Mouse (Mus musculus): ENCODE measurements around the gene Prdm16. TPM values are rescaled to one million over a fixed set of nuclear protein-coding genes. Genes with fewer than 3 reads are reported as not detected.
A peak's percentile ranks its signal among the peaks of the same experiment; 100 is the strongest.

The Prdm16 gene
- polyA plus RNA-seq, 1 experiment from 2014 or later = 12.5 TPM

GRCm38 (mm10) chr4:154325410-154325809 is 311.3 kb downstream of the Prdm16 start:
- no peak overlapping the region for H3K4me3 ChIP-seq (replicated peaks)
- no peak overlapping the region for H3K9ac ChIP-seq (replicated peaks)
- peaks cover 6% of the 10 kb centered on the region for H3K4me1 ChIP-seq (replicated peaks)
- no peak for ATAC-seq
- H3K9me3 ChIP-seq = no peaks in the 10 kb centered on the region
- peaks cover 21% of the 10 kb centered on the region; the same call in 1 of the 2 replicates for H3K27me3 ChIP-seq
- WGBS = 66% methylated on average over 4 of the region's 4 CpGs
- no peak overlapping the region for H3K4me2 ChIP-seq (replicated peaks)
- H3K36me3 ChIP-seq = no peaks in the 10 kb centered on the region
- H3K27ac ChIP-seq = no peak overlapping the region

DNA sequence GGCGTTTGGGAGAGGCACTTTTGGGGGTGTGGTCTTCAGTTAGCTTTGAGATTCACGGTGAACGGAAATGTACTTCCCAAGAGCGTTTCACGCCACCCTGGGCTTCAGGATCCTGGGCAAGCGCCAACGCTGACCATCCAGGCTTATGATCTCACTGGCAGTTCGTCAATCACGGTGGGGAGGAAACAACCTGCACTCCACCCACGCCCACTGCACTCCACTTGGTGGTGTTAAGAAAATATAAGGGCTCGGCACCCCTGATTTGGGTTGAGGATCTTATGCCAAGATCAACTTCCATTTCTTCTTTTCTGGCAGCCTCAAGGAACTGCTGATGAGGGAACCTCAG is 323.1 kb downstream of the Prdm16 start:
- Histone ChIP-seq H3K4me3 (replicated peaks) (no peak overlapping the region), H3K9me3 (no peaks in the 10 kb centered on the region), H3K9ac (replicated peaks) (no peak overlapping the region), H3K4me2 (replicated peaks) (no peak overlapping the region), H3K36me3 (no peaks in the 10 kb centered on the region), H3K4me1 (replicated peaks) (no peaks in the 10 kb centered on the region), H3K27me3 (0 out of 2 replicates have a peak, but pooled peaks cover 4% of the 10 kb centered on the region), H3K27ac (no peak overlapping the region)
- no peak for ATAC-seq
- WGBS = 79% methylated on average over 11 of the region's 11 CpGs

GRCm38 (mm10) chr4:154312935-154313621 is 323.6 kb downstream of the Prdm16 start:
- 44% methylated on average over 4 of the region's 4 CpGs for WGBS
- Histone ChIP-seq H3K9ac (replicated peaks) (no peak overlapping the region), H3K27ac (peak overlapping the region; percentile 8; the same call in 1 of the 2 replicates), H3K4me3 (replicated peaks) (no peak overlapping the region), H3K36me3 (no peaks in the 10 kb centered on the region), H3K4me2 (replicated peaks) (no peak overlapping the region), H3K4me1 (replicated peaks) (no peaks in the 10 kb centered on the region), H3K27me3 (0 out of 2 replicates have a peak, but pooled peaks cover 4% of the 10 kb centered on the region), H3K9me3 (no peaks in the 10 kb centered on the region)
- ATAC-seq = no peak

DNA sequence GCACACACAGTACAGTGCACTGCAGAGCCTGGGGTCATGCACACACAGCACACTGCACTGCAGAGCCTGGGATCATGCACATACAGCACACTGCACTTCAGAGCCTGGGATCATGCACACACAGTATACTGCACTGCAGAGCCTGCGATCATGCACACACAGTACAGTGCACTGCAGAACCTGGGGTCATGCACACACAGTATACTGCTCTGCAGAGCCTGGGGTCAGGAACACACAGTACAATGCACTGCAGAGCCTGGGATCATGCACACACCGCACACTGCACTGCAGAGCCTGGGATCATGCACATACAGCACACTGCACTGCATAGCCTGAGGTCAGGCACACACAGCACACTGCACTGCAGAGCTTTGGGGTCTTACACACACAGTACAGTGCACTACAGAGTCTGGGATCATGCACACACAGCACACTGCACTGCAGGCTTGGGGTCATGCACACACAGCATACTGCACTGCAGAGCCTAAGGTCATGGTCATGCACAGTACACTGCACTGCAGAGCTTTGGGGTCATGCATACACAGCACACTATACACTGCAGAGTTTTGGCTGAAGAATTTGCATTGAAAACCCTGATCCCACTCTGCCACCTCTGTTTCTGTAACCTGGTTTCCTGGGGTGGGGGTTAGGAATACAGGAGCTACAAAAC is 324.4 kb downstream of the Prdm16 start:
- no peaks in the 10 kb centered on the region for H3K36me3 ChIP-seq
- H3K4me2 ChIP-seq (replicated peaks) = no peak overlapping the region
- 94% methylated on average over 2 of the region's 2 CpGs for WGBS
- H3K9me3 ChIP-seq = no peaks in the 10 kb centered on the region
- ATAC-seq = no peak
- H3K27ac ChIP-seq = 0 out of 2 replicates have a peak overlapping the region, but pooled peaks have one; percentile 8
- no peaks in the 10 kb centered on the region for H3K4me1 ChIP-seq (replicated peaks)
- H3K27me3 ChIP-seq = 0 out of 2 replicates have a peak, but pooled peaks cover 4% of the 10 kb centered on the region
- H3K9ac ChIP-seq (replicated peaks) = no peak overlapping the region
- no peak overlapping the region for H3K4me3 ChIP-seq (replicated peaks)

- WGBS = 84% methylated on average over 9 of the region's 9 CpGs
- Histone ChIP-seq H3K4me1 (replicated peaks) (no peaks in the 10 kb centered on the region), H3K27ac (no peak overlapping the region), H3K4me2 (replicated peaks) (no peak overlapping the region), H3K27me3 (0 out of 2 replicates have a peak, but pooled peaks cover 4% of the 10 kb centered on the region), H3K9me3 (no peaks in the 10 kb centered on the region), H3K9ac (replicated peaks) (no peak overlapping the region), H3K36me3 (no peaks in the 10 kb centered on the region), H3K4me3 (replicated peaks) (no peak overlapping the region)
- no peak for ATAC-seq
Observed at GRCm38 (mm10) chr4:154310576-154311262, 326.0 kb downstream of the Prdm16 start.

DNA sequence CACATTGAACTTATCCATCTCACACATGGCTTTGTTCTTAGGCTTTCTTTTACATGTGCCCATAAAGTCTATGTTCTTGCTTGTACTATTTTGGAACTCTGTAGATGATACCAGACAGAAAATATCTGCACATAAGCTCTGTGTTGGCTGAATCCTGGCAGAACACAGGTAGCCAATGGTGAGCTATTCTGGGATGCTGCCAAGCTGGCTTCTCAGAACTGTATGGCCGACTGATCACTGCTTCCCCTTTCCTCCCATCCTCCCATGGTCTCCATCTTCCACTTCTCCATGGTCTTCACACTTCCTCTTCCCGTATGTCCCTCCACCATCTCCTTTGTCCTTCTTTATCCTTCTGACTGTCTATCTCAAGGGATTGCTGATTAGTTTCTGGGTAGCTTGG is 327.5 kb downstream of the Prdm16 start:
- Histone ChIP-seq H3K4me2 (replicated peaks) (no peak overlapping the region), H3K36me3 (no peaks in the 10 kb centered on the region), H3K27ac (no peak overlapping the region), H3K9ac (replicated peaks) (no peak overlapping the region), H3K4me1 (replicated peaks) (no peaks in the 10 kb centered on the region), H3K27me3 (0 out of 2 replicates have a peak, but pooled peaks cover 4% of the 10 kb centered on the region), H3K4me3 (replicated peaks) (no peak overlapping the region), H3K9me3 (no peaks in the 10 kb centered on the region)
- no peak for ATAC-seq
- 88% methylated on average over 2 of the region's 2 CpGs for WGBS

DNA sequence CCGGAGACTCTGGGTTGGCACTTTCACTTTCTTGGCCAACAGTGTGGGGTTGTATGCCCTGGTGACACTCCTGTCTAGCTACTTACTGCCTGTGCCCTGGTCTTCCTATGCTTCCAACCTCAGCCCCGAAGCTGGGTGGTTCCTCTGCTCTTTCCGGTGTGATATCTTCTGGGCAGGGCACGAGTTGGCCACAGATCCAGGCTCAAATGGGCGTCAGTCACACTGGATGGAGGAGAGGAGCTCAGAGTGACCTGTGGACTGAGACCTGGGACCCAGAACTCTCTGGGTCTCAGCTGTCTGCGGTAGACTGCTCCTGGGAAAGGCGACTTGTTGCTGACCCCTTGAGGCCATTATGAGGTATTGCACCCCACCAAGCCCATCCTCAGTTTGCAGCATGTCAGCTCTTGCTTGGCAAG is 335.2 kb downstream of the Prdm16 start, which contains the start of gene Arhgef16:
Arhgef16 (minus strand) TSS at position 211 of the 416 bp plus-strand sequence.
- H3K27ac ChIP-seq = no peak within 1 kb of the TSS
- H3K9ac ChIP-seq (replicated peaks) = no peak within 1 kb of the TSS
- no peaks in the 10 kb centered on the region for H3K9me3 ChIP-seq
- WGBS = 24% methylated on average over 7 of the region's 7 CpGs
- no peaks in the 10 kb centered on the region for H3K36me3 ChIP-seq
- H3K4me2 ChIP-seq (replicated peaks) = no peak within 1 kb of the TSS
- H3K4me1 ChIP-seq (replicated peaks) = peaks cover 10% of the 10 kb centered on the region
- H3K4me3 ChIP-seq (replicated peaks) = no peak within 1 kb of the TSS
- peaks cover 47% of the 10 kb centered on the region for H3K27me3 ChIP-seq
- peak; percentile 70 for ATAC-seq

DNA sequence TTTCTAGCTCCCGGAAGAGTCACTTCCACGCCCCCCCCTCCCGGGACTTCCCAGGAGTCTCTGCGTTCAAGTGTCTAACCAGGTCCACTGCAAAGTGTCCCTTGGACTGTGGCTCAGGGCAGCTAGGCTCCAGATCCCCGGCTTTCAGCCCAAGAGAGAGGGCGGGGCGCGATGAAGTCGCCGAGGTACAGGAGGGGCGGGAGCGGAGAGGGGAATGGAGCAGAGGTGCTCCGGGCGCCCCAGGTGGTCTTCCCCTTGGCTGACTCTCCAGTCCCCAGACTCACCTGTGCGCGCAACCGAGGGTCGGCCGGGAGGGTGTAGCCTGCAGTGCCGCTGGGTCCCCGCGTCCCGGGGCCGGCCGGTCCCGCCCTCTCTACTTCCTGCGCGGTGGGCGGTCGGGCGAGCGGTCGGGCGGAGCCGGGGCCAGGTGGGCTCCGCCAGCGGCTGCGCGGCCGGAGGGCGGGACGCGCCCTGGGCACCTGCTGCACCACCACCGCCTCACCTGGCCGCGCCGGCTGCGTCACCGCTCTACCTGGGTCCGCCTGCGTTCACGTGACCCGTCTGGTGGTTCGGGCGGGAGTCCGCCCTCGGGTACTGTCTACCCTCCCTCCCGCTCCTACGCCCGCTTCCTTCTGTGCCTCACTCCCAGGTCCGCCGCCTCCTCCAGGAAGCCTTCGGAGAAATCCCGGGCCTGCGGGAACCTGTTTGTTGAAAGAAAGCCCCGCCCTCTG is 337.0 kb downstream of the Prdm16 start:
- peaks cover 10% of the 10 kb centered on the region for H3K4me1 ChIP-seq (replicated peaks)
- under 1% methylated on average over 61 of the region's 66 CpGs for WGBS
- H3K4me3 ChIP-seq (replicated peaks) = peak overlapping the region; percentile 44
- no peaks in the 10 kb centered on the region for H3K9me3 ChIP-seq
- peak overlapping the region; percentile 74 for H3K4me2 ChIP-seq (replicated peaks)
- peaks cover 47% of the 10 kb centered on the region for H3K27me3 ChIP-seq
- ATAC-seq = 0 out of 2 replicates have a peak, but pooled peaks have one; percentile 25
- H3K9ac ChIP-seq (replicated peaks) = peak overlapping the region; percentile 56
- H3K36me3 ChIP-seq = no peaks in the 10 kb centered on the region
- no peak overlapping the region for H3K27ac ChIP-seq

DNA sequence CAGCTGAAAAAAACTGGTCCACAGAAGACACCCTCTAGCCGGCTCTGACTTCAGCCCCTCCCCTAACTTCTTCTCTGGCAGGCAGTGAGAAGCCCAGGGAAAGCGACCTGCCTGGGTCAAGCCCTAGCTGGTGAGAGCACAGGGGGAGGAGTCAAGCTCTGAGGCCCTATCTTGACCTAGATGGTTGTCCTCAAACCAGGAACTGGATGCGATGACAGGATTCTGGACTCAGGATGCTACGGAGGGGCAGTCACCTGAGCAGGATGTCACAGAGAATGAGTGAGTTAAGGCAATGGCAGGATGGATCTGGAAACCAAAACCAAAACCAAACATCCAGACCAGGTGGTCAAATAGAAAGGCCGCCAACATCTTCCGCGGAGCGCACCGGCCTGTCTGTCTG is 338.9 kb downstream of the Prdm16 start:
- ATAC-seq = no peak
- no peak overlapping the region for H3K9ac ChIP-seq (replicated peaks)
- H3K4me1 ChIP-seq (replicated peaks) = peaks cover 14% of the 10 kb centered on the region
- no peaks in the 10 kb centered on the region for H3K36me3 ChIP-seq
- H3K27me3 ChIP-seq = peaks cover 47% of the 10 kb centered on the region
- H3K4me3 ChIP-seq (replicated peaks) = no peak overlapping the region
- H3K9me3 ChIP-seq = no peaks in the 10 kb centered on the region
- WGBS = 42% methylated on average over 9 of the region's 9 CpGs
- H3K27ac ChIP-seq = no peak overlapping the region
- no peak overlapping the region for H3K4me2 ChIP-seq (replicated peaks)

- Histone ChIP-seq H3K4me3 (replicated peaks) (no peak overlapping the region), H3K9me3 (no peaks in the 10 kb centered on the region), H3K27ac (no peak overlapping the region), H3K4me1 (replicated peaks) (peaks cover 5% of the 10 kb centered on the region; the same call in 1 of the 2 replicates), H3K4me2 (replicated peaks) (no peak overlapping the region), H3K9ac (replicated peaks) (no peak overlapping the region), H3K36me3 (no peaks in the 10 kb centered on the region), H3K27me3 (peaks cover 15% of the 10 kb centered on the region)
- 43% methylated on average over 8 of the region's 8 CpGs for WGBS
- no peak for ATAC-seq
Observed at GRCm38 (mm10) chr4:154294262-154294731, 342.4 kb downstream of the Prdm16 start.

DNA sequence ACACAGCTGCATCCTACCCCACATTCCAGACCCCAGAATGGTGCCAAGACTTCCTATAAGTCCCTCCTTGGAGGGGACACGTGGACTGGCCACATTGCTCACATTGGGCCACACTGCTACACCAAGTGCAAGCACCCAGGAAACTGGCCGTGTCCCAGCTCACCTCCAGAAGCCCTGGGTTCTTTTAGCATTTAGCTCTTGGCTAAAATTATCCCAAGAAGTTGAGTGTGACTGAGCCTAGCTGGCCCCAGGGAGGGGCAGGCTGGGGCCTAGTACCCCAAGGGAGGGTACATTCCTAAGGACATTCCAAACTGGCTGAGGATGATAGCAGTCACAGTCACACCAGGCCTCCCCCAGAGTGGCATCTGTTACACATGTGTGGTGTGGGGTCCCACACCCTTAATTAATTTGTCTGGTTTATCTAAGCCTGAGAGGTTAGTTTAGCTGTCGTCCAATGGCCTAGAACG is 342.9 kb downstream of the Prdm16 start:
- Histone ChIP-seq H3K4me2 (replicated peaks) (no peak overlapping the region), H3K4me1 (replicated peaks) (peaks cover 5% of the 10 kb centered on the region; the same call in 1 of the 2 replicates), H3K27ac (no peak overlapping the region), H3K27me3 (peaks cover 10% of the 10 kb centered on the region), H3K9ac (replicated peaks) (no peak overlapping the region), H3K36me3 (no peaks in the 10 kb centered on the region), H3K9me3 (no peaks in the 10 kb centered on the region), H3K4me3 (replicated peaks) (no peak overlapping the region)
- 64% methylated on average over 4 of the region's 4 CpGs for WGBS
- ATAC-seq = no peak
